Mouse (Mus musculus) frontal cortex, postnatal 14 days (tissue): ENCODE data around the gene Pak7.

Source experiments
- DNase-seq, 2 experiments: peaks; one replicate each; pipeline ENCODE4 v3.0.0; 2022; ENCODE audit warnings: low spot score in 2 of 2

Pak7 gene

DNA sequence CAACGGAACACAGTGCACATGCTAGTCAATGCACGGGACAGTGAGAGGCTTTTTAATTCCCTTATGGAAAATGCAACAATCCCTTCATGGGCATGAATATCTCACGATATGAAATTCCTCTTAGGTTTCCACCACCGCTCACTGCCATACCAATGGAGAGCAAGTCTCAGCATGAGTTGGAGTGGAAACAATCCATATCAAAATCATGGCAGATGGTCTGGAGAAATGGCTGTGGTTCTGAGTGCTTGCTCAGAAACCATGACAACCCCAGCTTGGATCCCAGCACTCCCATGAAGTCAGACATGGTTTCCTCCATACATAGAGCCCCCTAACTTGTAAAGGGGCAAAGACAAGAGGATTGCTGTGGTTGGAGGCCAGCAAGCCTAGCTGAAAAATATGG lies 339.3 kb downstream of the Pak7 start:
- DNase-seq: no peak
